Mouse (Mus musculus) stomach, embryonic 15.5 days (tissue): ENCODE results near the gene D430041D05Rik. TPM values are rescaled to one million over a fixed set of nuclear protein-coding genes. Genes with fewer than 3 reads are reported as not detected.

Source experiments
- ATAC-seq: fragments of 200-750 bp; cut with Nextera tagmentation; 2 replicates; pipeline ENCODE4 v1.8.0; 2017; ENCODE audit warnings: low read depth, moderate number of reproducible peaks, moderate TSS enrichment; ENCODE audit not compliant: insufficient read depth, low FRiP score
- H3K27ac ChIP-seq: fragments of 300-500 bp; sonication (generic); 2 replicates; pipeline ENCODE4 v1.5.1; 2015; ENCODE audit warnings: mild to moderate bottlenecking, inconsistent platforms
- H3K27me3 ChIP-seq: fragments of 300-500 bp; sonication (generic); replicated peaks from 2 replicates; pipeline ENCODE4 v1.6.1; 2015; ENCODE audit warnings: inconsistent platforms
- H3K36me3 ChIP-seq: fragments of 300-500 bp; sonication (generic); 2 replicates; pipeline ENCODE4 v1.6.1; 2015; ENCODE audit warnings: inconsistent platforms
- H3K4me1 ChIP-seq: fragments of 300-500 bp; sonication (generic); 2 replicates; pipeline ENCODE4 v1.6.1; 2015; ENCODE audit warnings: inconsistent platforms
- H3K4me2 ChIP-seq: fragments of 300-500 bp; sonication (generic); 2 replicates; pipeline ENCODE4 v1.6.1; 2015; ENCODE audit warnings: mild to moderate bottlenecking, inconsistent platforms
- H3K4me3 ChIP-seq: fragments of 300-500 bp; sonication (generic); replicated peaks from 2 replicates; pipeline ENCODE4 v1.5.1; 2015; ENCODE audit warnings: inconsistent platforms
- H3K9ac ChIP-seq: fragments of 300-500 bp; sonication (generic); 2 replicates; pipeline ENCODE4 v1.6.1; 2015; ENCODE audit warnings: inconsistent platforms
- H3K9me3 ChIP-seq: fragments of 300-500 bp; sonication (generic); 2 replicates; pipeline ENCODE4 v1.6.1; 2016; ENCODE audit warnings: inconsistent platforms
- whole genome bisulfite sequencing: fragments of 180-500 bp; shearing (Covaris S2); methylation state at CpG from one replicate; pipeline ENCODE4 v1.1.7; 2015; 5-methylcytosine and 5-hydroxymethylcytosine counted together
- polyA plus RNA-seq: library from polyadenylated mRNA; unstranded; fragments of >200 nt; fragmentation: Nextera tagmentation; extraction: Ambion mirVana; gene quantifications from 2 replicates; pipeline ENCODE4 v1.2.1, GENCODE M21; 2015

The D430041D05Rik gene
- polyA plus RNA-seq: 0.14 and 0.19 TPM in 2 replicates

- Histone ChIP-seq H3K36me3 (no peaks in the 10 kb centered on the region), H3K27ac (no peak within 1 kb of the TSS), H3K9me3 (no peaks in the 10 kb centered on the region), H3K4me1 (0 out of 2 replicates have a peak, but pooled peaks cover 7% of the 10 kb centered on the region), H3K9ac (peak within 1 kb of the TSS; percentile 16; the same call in 1 of the 2 replicates), H3K4me2 (peak within 1 kb of the TSS; percentile 99), H3K4me3 (peak within 1 kb of the TSS; percentile 55), H3K27me3 (peaks cover 40% of the 10 kb centered on the region)
- WGBS: 50% methylated on average over 4 of the region's 4 CpGs
- no peak for ATAC-seq
Measured at GRCm38 (mm10) chr2:104410963-104411545, at the start of gene D430041D05Rik. Gene D430041D05Rik (minus strand): TSS chr2:104411013.

DNA sequence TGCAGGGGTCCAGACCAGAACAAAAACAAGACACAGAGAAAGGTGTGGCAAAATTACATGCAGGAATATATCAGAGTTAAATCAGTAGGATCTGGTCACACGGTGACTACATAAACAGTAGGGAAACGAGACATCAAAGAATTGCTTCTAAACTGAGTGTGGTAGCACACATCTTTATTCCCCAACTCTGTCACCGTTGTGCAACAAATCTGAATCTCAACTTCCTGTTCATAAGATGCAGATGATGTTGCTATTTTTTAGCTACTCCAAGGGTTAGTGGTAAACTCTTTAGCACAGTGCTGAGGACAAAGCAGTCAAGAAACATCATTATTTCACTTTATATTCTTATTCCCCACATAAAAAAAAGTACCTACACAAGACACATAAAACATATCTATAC is 49.2 kb upstream of the D430041D05Rik start:
- Histone ChIP-seq H3K4me3 (no peak overlapping the region), H3K36me3 (no peaks in the 10 kb centered on the region), H3K27me3 (no peaks in the 10 kb centered on the region), H3K4me1 (no peaks in the 10 kb centered on the region; the same call in 1 of the 2 replicates), H3K4me2 (no peak overlapping the region), H3K9ac (no peak overlapping the region), H3K9me3 (no peaks in the 10 kb centered on the region), H3K27ac (no peak overlapping the region)
- ATAC-seq: no peak
- WGBS: 32% methylated on average over 3 of the region's 3 CpGs

DNA sequence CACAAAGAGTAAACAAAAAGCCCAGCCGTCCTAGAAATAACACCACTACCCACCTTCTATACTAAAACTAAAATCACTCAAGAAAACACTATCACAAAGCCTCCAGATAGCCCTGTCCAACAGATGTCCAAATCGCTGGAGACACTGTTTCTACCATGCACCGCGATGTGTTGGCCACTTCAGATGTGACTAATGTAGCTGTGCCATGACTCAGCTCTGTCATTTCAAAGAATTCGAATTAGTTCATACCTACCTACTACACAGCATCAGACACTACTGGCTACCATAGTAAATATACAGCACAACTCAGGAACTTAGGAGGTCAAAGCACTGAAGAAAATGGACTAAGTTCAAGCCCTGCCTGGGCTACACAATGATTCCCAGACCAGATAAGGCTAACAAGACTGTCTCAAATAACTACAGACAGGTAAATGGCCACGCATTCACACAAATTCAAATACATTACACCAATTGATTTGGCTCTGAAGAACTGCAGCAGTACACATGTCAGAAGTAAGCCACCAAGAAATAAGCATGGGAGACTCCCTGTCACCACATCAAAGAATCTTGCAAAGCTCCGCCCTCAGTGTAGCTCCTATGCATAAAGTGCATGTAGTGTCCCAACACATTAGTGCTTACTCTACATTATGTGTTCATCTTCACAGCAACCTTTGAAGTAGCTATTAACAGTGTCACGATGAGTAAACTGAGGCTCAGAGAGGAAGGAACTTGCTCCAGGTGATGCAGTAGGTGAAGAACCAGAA is 47.9 kb upstream of the D430041D05Rik start:
- Histone ChIP-seq H3K4me1 (no peaks in the 10 kb centered on the region; the same call in 1 of the 2 replicates), H3K36me3 (no peaks in the 10 kb centered on the region), H3K4me3 (no peak overlapping the region), H3K9me3 (no peaks in the 10 kb centered on the region), H3K4me2 (no peak overlapping the region), H3K9ac (no peak overlapping the region), H3K27ac (no peak overlapping the region), H3K27me3 (no peaks in the 10 kb centered on the region)
- WGBS: 83% methylated on average over 8 of the region's 8 CpGs
- no peak for ATAC-seq

DNA sequence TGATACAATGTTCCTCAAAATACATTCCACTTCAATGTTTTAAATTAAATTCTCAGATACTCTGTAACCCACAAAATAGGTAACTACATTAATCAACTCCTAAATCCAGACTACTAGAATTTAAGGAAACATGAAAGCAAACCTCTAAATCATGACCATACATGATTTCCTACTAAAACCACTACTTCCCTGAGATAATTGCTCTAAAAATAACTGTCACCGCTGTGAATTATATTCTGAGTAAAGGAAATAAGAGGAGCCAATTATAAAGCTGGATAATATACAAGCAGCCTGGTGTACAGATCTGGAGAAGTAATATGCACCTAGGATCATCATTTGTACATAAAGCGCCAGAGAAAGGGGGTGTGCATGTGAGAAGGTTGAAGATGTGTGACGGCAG is 46.3 kb upstream of the D430041D05Rik start:
- H3K27ac ChIP-seq: no peak overlapping the region
- 74% methylated on average over 3 of the region's 3 CpGs for WGBS
- no peaks in the 10 kb centered on the region for H3K9me3 ChIP-seq
- H3K4me3 ChIP-seq: no peak overlapping the region
- no peak for ATAC-seq
- H3K27me3 ChIP-seq: no peaks in the 10 kb centered on the region
- H3K4me2 ChIP-seq: no peak overlapping the region
- no peak overlapping the region for H3K9ac ChIP-seq
- H3K4me1 ChIP-seq: no peaks in the 10 kb centered on the region; the same call in 1 of the 2 replicates
- no peaks in the 10 kb centered on the region for H3K36me3 ChIP-seq

DNA sequence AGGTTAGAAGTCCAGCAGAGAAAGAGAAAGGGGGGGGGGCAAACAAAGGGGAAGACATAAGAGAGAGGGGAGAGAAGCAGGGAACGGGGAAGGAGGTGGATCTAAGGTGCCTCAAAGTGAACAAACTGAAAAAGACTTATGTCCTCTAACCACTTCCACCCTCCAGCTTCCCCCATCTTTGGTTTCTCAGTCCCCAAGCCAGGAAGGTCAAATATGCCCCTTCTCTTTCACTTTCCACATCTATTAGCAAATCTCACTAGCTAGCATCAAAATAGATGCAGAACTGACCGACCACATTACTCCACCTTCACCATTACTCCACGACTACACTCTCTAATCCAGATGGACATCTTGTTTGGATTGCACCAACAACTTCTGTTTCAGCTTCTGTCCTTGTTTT is 39.9 kb upstream of the D430041D05Rik start:
- WGBS: 70% methylated on average over 3 of the region's 3 CpGs
- Histone ChIP-seq H3K9me3 (no peaks in the 10 kb centered on the region), H3K4me3 (no peak overlapping the region), H3K4me2 (no peak overlapping the region), H3K27ac (no peak overlapping the region), H3K27me3 (no peaks in the 10 kb centered on the region), H3K9ac (no peak overlapping the region), H3K36me3 (no peaks in the 10 kb centered on the region), H3K4me1 (no peaks in the 10 kb centered on the region)
- no peak for ATAC-seq

DNA sequence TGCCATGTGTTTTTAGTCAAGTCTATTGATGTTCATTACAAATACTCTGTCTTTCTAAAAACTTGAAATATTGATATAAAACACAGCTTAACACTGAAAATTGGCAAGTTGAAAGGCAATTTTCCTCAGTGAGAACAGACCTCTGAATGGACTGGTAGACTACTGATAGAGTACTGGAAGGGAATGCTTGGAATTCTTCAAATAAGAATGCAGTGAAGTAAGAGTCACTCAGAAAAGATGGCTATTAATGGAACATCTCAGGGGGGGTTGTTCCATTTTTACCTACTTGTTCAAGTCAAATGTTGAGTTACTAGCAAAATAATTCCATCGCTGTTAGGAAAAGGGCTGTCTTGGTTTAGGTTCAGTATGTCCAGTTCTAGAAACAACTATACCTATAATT is 38.4 kb upstream of the D430041D05Rik start:
- Histone ChIP-seq H3K9me3 (no peaks in the 10 kb centered on the region), H3K9ac (no peak overlapping the region), H3K4me2 (no peak overlapping the region), H3K36me3 (no peaks in the 10 kb centered on the region), H3K4me1 (no peaks in the 10 kb centered on the region), H3K27me3 (no peaks in the 10 kb centered on the region), H3K4me3 (no peak overlapping the region), H3K27ac (no peak overlapping the region)
- no peak for ATAC-seq
- 84% methylated on average over 1 of the region's 1 CpGs for WGBS

DNA sequence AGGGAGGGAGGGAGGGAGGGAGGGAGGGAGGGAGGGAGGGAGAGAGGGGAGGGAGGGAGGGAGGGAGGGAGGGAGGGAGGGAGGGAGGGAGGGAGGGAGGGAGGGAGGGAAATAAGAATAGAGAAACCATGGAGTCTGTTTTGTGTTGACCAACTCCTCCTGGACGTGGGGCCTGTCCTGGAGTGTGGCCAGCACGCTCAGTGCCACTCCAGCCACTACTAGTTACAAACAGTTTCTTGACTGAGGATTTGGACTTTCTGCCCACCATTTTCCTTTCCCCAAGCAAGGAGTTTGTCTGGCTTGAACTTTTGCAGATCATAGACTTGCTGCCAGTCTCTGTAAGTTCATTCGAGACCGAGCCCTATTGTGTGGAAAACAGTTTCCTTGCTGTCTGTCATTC is 37.4 kb upstream of the D430041D05Rik start:
- WGBS: 75% methylated on average over 4 of the region's 4 CpGs
- Histone ChIP-seq H3K36me3 (no peaks in the 10 kb centered on the region), H3K4me1 (no peaks in the 10 kb centered on the region), H3K4me3 (no peak overlapping the region), H3K9me3 (no peaks in the 10 kb centered on the region), H3K9ac (no peak overlapping the region), H3K27ac (no peak overlapping the region), H3K27me3 (no peaks in the 10 kb centered on the region), H3K4me2 (no peak overlapping the region)
- no peak for ATAC-seq

- no peaks in the 10 kb centered on the region for H3K9me3 ChIP-seq
- no peak for ATAC-seq
- no peaks in the 10 kb centered on the region for H3K4me1 ChIP-seq
- no peak overlapping the region for H3K4me3 ChIP-seq
- H3K9ac ChIP-seq: no peak overlapping the region
- no peak overlapping the region for H3K4me2 ChIP-seq
- H3K36me3 ChIP-seq: no peaks in the 10 kb centered on the region; the same call in 1 of the 2 replicates
- 58% methylated on average over 1 of the region's 1 CpGs for WGBS
- H3K27ac ChIP-seq: no peak overlapping the region
- H3K27me3 ChIP-seq: no peaks in the 10 kb centered on the region
Measured at GRCm38 (mm10) chr2:104446016-104446415, 35.2 kb upstream of the D430041D05Rik start.

- Histone ChIP-seq H3K36me3 (no peaks in the 10 kb centered on the region; the same call in 1 of the 2 replicates), H3K4me1 (no peaks in the 10 kb centered on the region), H3K27ac (no peak overlapping the region), H3K27me3 (no peaks in the 10 kb centered on the region), H3K4me2 (no peak overlapping the region), H3K9me3 (no peaks in the 10 kb centered on the region), H3K4me3 (no peak overlapping the region), H3K9ac (no peak overlapping the region)
- 36% methylated on average over 2 of the region's 2 CpGs for WGBS
- peak; percentile 71; the same call in 1 of the 2 replicates for ATAC-seq
Measured at GRCm38 (mm10) chr2:104444776-104445175, 34.0 kb upstream of the D430041D05Rik start.

- no peaks in the 10 kb centered on the region for H3K9me3 ChIP-seq
- 56% methylated on average over 4 of the region's 4 CpGs for WGBS
Measured at GRCm38 (mm10) chr2:104442341-104442740, 31.5 kb upstream of the D430041D05Rik start.

DNA sequence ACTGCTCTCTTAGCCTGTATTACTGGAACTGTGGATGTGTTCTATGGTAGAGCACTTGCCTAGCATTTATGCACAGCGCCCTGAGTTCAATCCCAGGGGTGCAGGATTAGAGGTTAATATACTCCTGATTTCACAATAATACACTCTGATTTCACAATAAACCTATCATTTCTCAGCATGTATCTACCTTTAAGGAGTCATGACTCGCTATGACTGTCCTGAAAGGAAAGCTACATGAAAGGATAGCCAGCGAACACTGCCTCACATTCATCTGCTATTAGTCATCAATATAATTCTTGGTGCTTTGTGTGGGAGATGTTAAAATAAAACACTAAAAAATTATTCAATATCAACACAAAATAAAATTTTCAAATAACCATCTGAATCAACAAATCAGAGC is 25.4 kb upstream of the D430041D05Rik start:
- no peaks in the 10 kb centered on the region for H3K9me3 ChIP-seq
- peaks cover 20% of the 10 kb centered on the region for H3K36me3 ChIP-seq
- 91% methylated on average over 3 of the region's 3 CpGs for WGBS
- no peak overlapping the region for H3K4me3 ChIP-seq
- no peak overlapping the region for H3K4me2 ChIP-seq
- H3K4me1 ChIP-seq: no peaks in the 10 kb centered on the region
- H3K27me3 ChIP-seq: no peaks in the 10 kb centered on the region
- H3K27ac ChIP-seq: no peak overlapping the region
- no peak overlapping the region for H3K9ac ChIP-seq
- no peak for ATAC-seq

More at GRCm38 (mm10) chr2:104442341-104442740, 31.5 kb upstream of the D430041D05Rik start:
- no peak overlapping the region for H3K4me3 ChIP-seq
- ATAC-seq: no peak
- H3K27me3 ChIP-seq: no peaks in the 10 kb centered on the region
- H3K4me1 ChIP-seq: no peaks in the 10 kb centered on the region
- H3K27ac ChIP-seq: no peak overlapping the region
- H3K4me2 ChIP-seq: no peak overlapping the region
- H3K9ac ChIP-seq: no peak overlapping the region
- H3K36me3 ChIP-seq: peaks cover 3% of the 10 kb centered on the region; the same call in 1 of the 2 replicates

DNA sequence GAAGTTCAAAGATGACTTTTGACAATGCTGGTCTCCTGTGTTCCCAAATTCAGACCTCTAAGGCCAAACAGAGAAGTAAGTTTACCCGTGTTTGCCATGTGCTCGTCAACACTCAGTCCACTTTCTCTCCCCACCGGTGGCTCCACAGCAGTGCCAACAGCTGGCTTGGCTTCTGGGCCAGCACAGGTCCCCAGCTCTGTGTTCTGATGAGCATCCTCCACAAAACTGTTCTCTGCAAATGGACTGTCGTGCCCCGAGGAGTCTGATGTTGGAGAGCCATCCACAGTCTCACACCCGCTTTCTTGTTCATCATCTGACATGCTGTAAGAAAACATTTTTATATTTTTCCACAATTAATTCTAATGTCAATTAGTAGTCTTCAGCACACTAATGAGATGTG is 20.3 kb upstream of the D430041D05Rik start:
- H3K27me3 ChIP-seq: no peaks in the 10 kb centered on the region
- WGBS: 87% methylated on average over 6 of the region's 6 CpGs
- no peak overlapping the region for H3K4me2 ChIP-seq
- H3K9ac ChIP-seq: no peak overlapping the region
- no peak overlapping the region for H3K27ac ChIP-seq
- no peaks in the 10 kb centered on the region for H3K9me3 ChIP-seq
- no peak for ATAC-seq
- H3K36me3 ChIP-seq: peaks cover 19% of the 10 kb centered on the region
- no peaks in the 10 kb centered on the region for H3K4me1 ChIP-seq
- no peak overlapping the region for H3K4me3 ChIP-seq
